Mouse (Mus musculus): Measurements from ENCODE around the gene Hist1h2bg.
A peak's percentile ranks its signal among the peaks of the same experiment; 100 is the strongest.

The Hist1h2bg gene

DNA sequence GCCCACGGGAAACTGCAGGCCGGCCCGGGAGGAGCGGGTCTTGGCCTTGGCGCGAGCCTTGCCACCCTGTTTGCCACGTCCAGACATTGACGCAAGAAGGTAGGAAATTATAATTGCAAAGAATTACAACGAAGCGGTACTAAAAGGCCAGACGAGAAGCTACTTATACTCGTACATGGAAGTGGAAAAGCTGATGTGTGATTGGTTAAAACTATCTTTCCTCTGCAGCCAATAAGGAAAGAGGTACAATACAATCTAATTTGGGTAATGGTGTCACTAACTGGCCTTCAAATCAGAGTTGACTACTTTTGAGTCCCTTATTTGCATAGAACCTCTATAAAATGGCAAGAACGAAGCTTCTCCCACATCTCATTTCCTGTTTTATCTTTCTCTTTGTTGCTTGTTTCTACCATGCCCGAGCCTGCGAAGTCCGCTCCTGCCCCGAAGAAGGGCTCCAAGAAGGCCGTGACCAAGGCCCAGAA, at the start of gene Hist1h2bg, which contains the start of gene Hist1h2ae:
Gene Hist1h2bg, plus strand, starts transcription at position 375 of the 482 bp plus-strand sequence.
Gene Hist1h2ae, minus strand, starts transcription at position 199 of the 482 bp plus-strand sequence.
- peak; percentile 65 to 82 for DNase-seq

DNA sequence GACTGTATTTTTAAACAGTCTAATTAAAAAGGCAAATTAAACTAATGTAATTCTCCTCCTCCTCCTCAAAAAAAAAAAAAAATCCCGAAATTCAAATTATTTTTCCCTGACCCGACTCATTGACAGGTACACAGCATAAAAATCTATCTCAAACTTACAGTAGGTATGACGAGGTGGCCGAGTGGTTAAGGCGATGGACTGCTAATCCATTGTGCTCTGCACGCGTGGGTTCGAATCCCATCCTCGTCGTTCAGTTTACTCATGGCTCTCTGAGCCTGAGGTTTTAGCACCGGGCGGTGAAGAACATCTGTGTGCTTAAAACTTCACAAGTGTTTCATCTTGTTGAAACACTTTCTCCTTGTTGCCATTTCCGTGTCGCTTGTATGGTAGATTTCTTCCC, 49.5 kb upstream of the Hist1h2bg start:
- DNase-seq: peak; percentile 75 to 84

DNA sequence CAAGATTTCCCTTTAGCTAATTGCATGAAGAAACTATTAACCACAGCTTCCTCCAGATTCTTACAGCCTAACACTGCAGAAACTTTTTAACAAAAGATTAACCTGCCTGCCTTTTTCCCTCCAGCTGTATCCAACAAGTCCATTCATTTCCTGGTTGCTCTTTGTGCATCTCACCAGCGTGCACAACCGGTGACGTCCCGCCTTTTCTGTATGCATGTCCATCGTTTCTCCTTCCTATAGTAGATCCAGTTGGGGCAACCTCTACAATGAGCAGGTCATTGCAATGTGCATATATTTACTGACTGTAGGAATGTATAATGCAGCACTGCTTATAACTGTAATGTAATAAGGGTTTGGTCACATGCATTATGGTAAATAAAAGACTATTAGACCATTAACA, 47.2 kb upstream of the Hist1h2bg start:
- DNase-seq: no peak

DNA sequence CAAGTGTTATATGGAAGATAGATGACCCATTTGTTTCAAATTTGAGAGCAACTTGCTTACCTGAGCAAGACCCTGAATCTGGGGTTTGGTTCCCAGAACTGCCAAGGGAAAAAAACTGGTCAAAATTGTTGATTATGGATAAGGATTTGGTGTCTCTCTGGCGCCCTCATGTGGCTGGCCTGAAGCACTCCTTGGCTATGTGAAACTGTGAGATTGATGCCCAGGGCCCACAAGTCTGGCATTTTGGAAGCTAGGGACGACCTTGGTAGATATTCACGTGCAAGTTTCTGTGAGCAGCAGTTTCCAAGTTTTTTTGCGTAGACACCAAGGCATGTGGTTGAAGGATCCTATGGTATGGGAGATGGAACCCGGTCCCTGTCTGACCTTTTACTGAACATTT, 46.5 kb upstream of the Hist1h2bg start:
- peak; percentile 83 to 84 for DNase-seq

DNA sequence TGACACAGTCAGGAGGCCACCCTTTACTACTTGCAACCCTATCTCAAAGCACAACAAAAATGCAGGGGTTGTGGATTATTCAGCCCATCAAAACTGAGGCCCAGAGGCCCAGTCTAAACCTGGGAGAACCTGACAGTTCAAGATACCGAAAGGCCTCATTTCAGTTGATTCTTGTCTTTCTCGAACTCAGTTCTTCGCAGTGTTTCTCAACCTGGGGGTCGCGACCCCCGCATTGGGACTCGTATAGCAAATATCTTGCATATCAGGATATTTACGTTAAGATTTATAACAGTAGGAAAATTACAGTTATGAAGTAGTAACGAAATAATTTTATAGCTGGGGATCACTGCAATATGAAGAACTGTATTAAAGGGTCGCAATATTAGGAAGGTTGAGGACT, 45.3 kb upstream of the Hist1h2bg start:
- no peak for DNase-seq

DNA sequence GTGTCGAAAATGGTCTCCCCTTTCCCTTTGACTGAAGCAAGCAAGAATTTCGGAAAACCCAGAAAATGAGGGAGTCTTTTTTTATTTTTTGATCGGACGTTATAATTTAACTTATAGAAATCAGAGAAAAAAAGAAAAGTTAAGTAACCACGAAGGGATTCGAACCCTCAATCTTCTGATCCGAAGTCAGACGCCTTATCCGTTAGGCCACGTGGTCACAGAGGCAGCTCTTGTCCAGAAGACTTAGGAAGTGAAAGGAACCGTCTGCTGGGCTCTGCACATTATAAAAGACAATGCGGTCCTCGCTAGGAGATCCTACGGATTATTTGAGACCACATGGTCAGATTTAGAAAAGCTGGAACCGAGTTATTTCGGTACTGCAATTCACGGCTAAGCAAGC, 44.9 kb upstream of the Hist1h2bg start:
- peak; percentile 91 for DNase-seq

GRCm38 (mm10) chr13:23529005-23529404, 42.2 kb upstream of the Hist1h2bg start:
- DNase-seq: no peak

DNA sequence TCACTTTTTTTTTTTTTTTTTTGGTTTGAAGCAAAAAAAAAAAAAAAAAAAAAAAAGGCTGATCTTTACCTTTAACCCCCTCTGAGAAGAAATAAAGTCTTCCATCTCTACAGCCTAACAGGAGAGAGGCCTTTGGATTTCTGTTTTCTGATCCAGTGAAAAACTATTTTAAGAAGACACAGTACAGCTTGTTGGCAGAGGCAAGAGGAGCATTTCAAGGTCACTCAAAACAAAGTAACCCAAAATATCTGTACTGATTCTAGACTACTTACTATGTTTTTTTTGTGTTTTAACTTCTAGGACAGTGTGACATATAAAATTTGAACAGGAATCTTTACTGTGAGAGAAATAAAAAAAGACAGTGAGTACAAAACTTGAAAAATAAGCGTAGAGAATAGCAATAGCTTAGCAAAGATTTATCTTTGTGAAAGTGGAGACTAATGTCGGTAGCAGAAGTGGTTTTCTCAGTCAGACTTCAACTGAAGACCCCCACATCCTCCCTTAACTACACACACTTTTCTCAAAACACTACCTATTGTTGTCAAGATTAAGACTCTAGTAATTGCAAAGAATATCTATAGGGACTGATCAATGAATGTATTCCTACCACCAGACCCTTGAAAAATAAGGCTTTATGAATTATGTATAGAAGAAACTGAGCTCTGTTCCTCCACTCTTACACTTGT, 41.6 kb upstream of the Hist1h2bg start:
- no peak for DNase-seq

GRCm38 (mm10) chr13:23530181-23530900, 40.9 kb upstream of the Hist1h2bg start:
- DNase-seq: peak; percentile 61 to 69

GRCm38 (mm10) chr13:23530901-23531875, 40.0 kb upstream of the Hist1h2bg start, which contains the start of gene Hist1h4h:
Hist1h4h (plus strand) TSS chr13:23531050.
- peak; percentile 97 for DNase-seq

DNA sequence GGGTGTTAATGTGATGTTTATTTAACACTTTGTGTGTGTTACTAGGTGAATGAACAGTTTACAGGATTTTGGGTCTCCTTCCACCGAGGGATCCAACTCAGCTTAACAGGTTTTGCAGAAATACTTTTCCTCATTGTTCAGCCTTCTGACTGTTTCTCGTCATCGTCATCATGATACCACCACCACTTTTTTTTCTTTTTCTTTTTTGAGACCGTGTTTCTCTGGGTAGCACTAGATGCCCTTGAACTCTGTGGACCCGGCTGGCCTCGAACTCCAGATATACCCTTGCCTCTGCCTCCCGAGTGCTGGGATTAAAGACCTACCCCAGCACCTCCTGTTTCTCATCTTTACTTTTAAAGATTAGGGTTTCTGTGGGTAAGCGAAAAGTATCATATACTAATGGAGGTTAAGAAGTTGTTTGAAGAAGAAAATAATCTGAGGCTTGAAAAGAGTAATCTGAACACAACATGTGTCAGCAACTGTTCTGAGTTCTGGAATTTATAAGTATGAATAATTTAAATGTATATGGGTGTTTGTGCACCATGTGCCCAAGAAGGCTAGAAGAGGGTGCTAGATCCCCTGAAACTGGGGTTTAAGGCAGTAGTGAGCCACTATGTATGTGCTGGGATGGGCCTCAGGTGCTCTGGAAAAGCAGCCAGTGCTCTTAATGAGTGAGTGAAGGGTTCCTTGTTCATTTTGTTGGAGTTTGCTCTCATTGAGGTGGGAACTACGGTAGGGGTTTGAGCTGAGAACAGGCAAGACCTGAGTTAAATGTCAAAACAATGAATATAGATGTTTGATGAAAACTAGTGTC, 38.7 kb upstream of the Hist1h2bg start:
- DNase-seq: no peak

DNA sequence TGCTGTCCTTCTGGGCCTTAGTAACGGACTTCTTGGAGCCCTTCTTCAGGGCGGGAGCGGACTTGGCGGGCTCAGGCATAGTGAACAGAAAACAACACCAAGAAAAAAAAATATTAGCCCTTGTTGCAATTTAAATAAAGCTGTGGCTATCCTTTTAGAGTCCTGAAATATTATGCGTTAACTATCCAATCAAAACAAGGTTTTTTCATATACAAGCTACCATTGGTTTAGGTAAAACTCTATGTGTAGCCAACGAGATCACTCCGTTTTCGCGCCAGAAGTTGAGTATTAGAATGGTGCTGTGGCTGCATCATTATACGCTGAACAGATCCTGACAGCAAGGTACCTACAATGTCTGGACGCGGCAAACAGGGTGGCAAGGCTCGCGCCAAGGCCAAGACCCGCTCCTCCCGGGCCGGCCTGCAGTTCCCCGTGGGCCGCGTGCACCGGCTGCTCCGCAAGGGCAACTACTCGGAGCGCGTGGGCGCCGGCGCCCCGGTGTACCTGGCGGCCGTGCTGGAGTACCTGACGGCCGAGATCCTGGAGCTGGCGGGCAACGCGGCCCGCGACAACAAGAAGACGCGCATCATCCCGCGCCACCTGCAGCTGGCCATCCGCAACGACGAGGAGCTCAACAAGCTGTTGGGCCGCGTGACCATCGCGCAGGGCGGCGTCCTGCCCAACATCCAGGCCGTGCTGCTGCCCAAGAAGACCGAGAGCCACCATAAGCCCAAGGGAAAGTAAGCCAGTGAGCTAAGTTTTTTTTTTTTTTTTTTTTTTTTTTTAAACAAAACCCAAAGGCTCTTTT, 37.4 kb upstream of the Hist1h2bg start, which contains the start of gene Hist1h2af:
Gene Hist1h2af, plus strand, starts transcription at position 347 of the 808 bp plus-strand sequence.
- DNase-seq: peak; percentile 66 to 75

DNA sequence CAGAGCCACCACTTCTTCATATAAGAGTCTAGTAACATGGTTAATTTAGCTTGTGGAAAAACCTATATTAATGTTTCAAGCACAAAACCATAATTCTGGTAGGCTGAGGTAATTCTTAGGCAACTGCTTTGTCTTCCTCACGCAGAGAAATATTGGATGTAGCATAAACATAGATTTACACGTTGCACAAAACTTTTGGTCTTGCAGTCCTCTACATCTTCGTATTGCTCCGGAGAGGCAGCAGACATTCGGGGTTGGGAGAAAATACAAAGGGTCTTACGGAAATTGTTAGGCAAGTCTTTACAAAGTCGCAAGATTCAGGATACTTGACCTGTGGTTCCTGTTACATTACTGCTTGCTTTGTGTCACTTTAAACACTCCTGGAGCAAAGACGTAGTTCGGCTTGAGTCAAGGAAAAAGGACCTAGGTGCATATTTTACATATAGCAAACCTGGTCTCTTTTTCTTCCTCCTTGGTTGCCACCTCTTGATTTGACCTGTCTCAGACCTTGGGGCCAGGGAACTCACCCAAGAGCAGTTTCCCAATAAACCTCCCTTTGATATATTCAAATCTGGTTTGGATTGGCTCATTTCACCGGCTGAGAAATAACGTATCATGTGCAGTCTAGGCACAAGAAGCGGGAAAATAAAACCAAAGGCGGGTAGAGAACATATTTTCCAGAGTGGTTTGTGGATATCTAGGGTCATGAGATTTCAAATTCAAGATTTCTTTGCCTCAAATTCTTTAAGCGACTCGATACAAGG, 36.6 kb upstream of the Hist1h2bg start:
- no peak for DNase-seq

DNA sequence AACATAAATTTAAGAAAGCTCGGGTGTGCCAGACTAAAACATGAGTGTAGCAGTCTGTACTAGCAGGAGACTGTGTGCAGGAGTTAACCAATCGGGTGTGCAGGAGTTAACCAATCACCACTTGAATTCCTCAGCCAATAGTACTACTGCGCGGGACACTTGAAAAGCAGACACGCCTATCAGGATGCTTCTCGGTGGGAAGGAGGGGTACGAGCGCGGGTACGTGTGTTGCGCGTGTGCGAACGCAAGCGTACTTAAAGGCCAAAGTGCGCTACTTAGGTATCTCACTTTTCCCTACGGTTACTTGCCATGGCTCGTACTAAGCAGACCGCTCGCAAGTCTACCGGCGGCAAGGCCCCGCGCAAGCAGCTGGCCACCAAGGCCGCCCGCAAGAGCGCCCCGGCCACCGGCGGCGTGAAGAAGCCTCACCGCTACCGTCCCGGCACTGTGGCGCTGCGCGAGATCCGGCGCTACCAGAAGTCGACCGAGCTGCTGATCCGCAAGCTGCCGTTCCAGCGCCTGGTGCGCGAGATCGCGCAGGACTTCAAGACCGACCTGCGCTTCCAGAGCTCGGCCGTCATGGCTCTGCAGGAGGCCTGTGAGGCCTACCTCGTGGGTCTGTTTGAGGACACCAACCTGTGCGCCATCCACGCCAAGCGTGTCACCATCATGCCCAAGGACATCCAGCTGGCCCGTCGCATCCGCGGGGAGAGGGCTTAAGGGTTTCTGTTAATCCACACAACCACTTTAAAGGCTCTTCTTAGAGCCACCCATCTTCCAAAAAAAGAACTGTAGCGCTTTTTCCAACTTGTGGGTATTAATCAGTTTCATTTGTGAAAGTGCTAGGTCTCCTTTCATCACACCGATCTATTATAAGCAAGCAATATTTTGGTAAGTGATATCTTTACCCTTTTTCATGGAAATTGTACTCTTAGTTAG, 35.8 kb upstream of the Hist1h2bg start, which contains the start of gene Hist1h3g:
Gene Hist1h3g, plus strand, starts transcription at position 286 of the 939 bp plus-strand sequence.
- peak; percentile 80 to 89 for DNase-seq

DNA sequence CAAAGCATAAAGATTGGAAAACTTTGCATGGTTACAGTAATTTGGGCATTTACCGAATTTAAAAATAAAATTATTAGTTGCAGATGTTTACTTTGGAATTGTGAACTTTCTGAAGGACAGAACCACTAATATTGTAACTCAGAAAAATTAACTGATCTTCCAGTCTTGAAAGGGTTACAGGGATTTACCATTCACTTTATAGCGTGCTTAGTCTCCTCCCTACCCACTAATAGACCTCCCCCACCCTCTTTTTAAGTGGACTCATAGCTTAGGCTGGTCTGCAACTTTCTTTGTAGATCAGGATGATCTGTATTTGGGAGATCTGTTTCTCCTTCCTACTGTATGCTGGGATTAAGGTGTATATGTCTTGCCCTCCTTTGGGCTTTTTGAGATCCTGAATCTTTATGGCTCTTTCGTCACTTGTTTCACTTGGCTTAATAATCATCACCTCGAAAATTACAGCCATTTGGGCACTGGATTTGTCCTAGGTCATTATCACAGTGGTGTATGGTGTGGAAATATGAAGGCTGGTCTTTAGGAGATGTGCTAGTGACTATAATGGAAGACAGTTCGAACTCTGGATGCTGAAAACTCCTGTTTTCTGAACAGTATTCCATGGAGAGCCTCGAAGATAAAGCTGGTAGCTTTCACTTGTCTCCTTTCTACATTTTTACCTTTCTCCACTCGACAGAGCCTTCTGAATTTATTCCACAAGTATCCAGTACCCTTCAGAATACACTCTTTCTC, 34.9 kb upstream of the Hist1h2bg start:
- DNase-seq: no peak

DNA sequence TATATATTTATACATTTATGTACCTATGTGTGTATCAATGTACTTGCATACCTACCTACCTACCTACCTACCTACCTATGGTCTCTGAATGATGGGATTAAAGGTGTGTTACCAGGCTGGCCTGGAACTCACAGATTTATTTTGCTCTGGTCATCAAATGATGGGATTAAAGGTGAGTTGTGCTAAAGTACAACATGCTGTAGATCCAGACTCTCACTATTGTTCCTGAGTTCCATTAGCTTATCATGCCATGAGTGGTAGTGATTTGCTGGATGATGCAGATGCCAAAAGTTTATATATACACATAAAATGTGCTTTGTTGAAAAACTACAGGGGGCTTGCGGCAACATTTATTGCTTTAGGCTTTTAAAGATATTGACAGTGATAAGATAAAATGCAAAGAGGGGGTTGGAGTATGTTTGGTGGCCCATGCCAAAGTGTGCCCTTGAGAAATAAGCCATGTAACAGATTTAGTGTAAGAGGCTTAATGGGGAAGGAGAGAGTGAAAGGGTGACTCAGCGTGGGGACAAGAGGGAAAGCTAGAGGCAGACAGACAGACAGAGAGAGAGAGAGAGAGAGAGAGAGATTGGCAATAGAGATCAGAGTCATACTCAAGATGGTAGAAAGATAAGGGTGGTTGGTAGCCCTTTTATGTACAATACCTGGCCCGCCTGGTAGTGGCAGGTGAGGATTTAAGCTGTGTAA, 34.0 kb upstream of the Hist1h2bg start:
- no peak for DNase-seq

DNA sequence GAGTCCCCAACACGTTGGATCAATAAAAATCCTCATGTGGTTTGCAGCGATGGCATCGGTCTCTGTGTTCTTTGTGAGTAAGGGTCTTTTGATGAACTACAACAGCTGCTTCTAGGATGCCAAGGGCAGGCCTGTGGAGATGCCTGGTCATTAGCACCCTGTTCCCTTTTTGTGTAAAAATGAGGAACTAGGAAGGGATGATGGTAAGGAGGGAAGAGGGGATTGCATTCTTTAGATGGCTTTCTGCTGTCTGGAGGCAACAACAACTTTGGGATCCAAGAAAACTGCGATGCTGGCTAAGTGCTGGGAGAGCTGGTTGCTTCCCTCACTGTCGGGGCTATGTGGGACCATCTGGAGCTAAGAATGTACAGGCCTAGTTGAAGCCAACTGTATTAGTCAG, 32.9 kb upstream of the Hist1h2bg start:
- DNase-seq: no peak

All from cerebellum, postnatal 25 days (tissue).